Mouse (Mus musculus): Measurements from ENCODE around the gene Hnf4a. TPM values are rescaled to one million over a fixed set of nuclear protein-coding genes. Genes with fewer than 3 reads are reported as not detected.

Hnf4a gene
- polyA plus RNA-seq, 1 experiment: 0.22 TPM

DNA sequence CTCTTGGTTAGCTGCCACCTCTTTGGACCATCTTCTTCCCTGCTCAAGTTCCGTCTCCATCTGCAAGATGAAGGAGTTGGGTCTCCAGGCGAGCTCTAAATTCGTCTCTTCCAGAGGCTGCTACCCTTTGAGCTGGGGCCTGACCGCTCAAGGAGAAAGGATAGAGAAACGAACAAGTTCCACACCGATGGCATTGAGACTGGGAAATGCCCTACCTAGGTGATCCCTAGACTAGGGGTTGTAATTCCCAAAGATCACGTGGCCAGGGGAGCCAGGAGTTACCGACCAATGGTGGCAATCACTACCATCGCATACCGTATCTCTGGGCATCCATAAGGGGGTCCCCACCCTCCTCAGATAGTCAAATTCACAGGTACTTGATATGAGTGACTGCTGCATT, 36.1 kb downstream of the Hnf4a start:
- Histone ChIP-seq H3K4me1 (ENCODE audit: control insufficient read depth, insufficient read depth, insufficient read length) (no peaks in the 10 kb centered on the region), H3K27me3 (ENCODE audit: control insufficient read depth, insufficient read depth, low read length) (no peaks in the 10 kb centered on the region), H3K27ac (ENCODE audit: insufficient read depth, low read length) (no peak overlapping the region), H3K4me3 (ENCODE audit: extremely low read depth, insufficient read depth, insufficient read length) (no peak overlapping the region), H3K36me3 (ENCODE audit: control insufficient read depth, insufficient read depth, low read length) (no peaks in the 10 kb centered on the region)
- no peak for DNase-seq (ENCODE audit: low read depth in 1 of 2, low spot score in 2 of 2)
- WGBS: 87% methylated on average over 10 of the region's 10 CpGs
- TF ChIP-seq POLR2A (IDR thresholded peaks at IDR 0.05; ENCODE audit: low read depth, low read length) (no peak), CTCF (IDR thresholded peaks at IDR 0.05; ENCODE audit: extremely low read depth, insufficient read depth, insufficient read length, insufficient replicate concordance) (no peak)

GRCm38 (mm10) chr2:163546623-163547318, 40.2 kb downstream of the Hnf4a start:
- H3K4me3 ChIP-seq (ENCODE audit: extremely low read depth, insufficient read depth, insufficient read length): no peak overlapping the region
- no peaks in the 10 kb centered on the region for H3K36me3 ChIP-seq (ENCODE audit: control insufficient read depth, insufficient read depth, low read length)
- DNase-seq (ENCODE audit: low read depth in 1 of 2, low spot score in 2 of 2): no peak
- 88% methylated on average over 14 of the region's 14 CpGs for WGBS
- H3K27ac ChIP-seq (ENCODE audit: insufficient read depth, low read length): no peak overlapping the region
- TF ChIP-seq POLR2A (IDR thresholded peaks at IDR 0.05; ENCODE audit: low read depth, low read length) (no peak), CTCF (IDR thresholded peaks at IDR 0.05; ENCODE audit: extremely low read depth, insufficient read depth, insufficient read length, insufficient replicate concordance) (no peak)
- no peaks in the 10 kb centered on the region for H3K4me1 ChIP-seq (ENCODE audit: control insufficient read depth, insufficient read depth, insufficient read length)
- no peaks in the 10 kb centered on the region for H3K27me3 ChIP-seq (ENCODE audit: control insufficient read depth, insufficient read depth, low read length)

- Histone ChIP-seq H3K4me3 (ENCODE audit: extremely low read depth, insufficient read depth, insufficient read length) (no peak overlapping the region), H3K36me3 (ENCODE audit: control insufficient read depth, insufficient read depth, low read length) (no peaks in the 10 kb centered on the region), H3K27me3 (ENCODE audit: control insufficient read depth, insufficient read depth, low read length) (no peaks in the 10 kb centered on the region), H3K4me1 (ENCODE audit: control insufficient read depth, insufficient read depth, insufficient read length) (no peaks in the 10 kb centered on the region), H3K27ac (ENCODE audit: insufficient read depth, low read length) (no peak overlapping the region)
- no peak for DNase-seq (ENCODE audit: low read depth in 1 of 2, low spot score in 2 of 2)
- WGBS: 77% methylated on average over 6 of the region's 6 CpGs
- TF ChIP-seq CTCF (IDR thresholded peaks at IDR 0.05; ENCODE audit: extremely low read depth, insufficient read depth, insufficient read length, insufficient replicate concordance) (no peak), POLR2A (IDR thresholded peaks at IDR 0.05; ENCODE audit: low read depth, low read length) (no peak)
Measured at GRCm38 (mm10) chr2:163548822-163549221, 42.2 kb downstream of the Hnf4a start.

DNA sequence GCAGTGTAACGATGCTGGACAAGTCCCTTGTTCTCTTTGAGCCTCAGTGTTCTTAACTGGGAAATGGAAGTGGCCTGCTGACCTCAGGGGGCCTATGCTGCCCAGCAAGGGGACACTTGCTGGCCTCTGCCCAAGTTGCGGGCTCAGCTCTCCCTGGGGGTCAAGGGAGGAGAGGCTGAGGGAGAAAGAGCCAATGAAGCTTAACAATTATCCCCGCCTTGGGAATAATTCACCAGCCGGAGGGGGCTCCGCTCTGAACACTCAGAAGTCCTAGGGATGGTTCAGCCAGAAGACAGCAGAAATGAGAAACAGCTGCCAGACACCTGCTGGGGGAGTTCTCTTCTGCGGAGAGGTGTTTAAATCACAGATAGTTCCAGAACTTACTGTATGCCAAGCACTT, 43.2 kb downstream of the Hnf4a start:
- DNase-seq (ENCODE audit: low read depth in 1 of 2, low spot score in 2 of 2): no peak
- Histone ChIP-seq H3K4me1 (ENCODE audit: control insufficient read depth, insufficient read depth, insufficient read length) (no peaks in the 10 kb centered on the region), H3K4me3 (ENCODE audit: extremely low read depth, insufficient read depth, insufficient read length) (no peak overlapping the region), H3K36me3 (ENCODE audit: control insufficient read depth, insufficient read depth, low read length) (no peaks in the 10 kb centered on the region), H3K27ac (ENCODE audit: insufficient read depth, low read length) (no peak overlapping the region), H3K27me3 (ENCODE audit: control insufficient read depth, insufficient read depth, low read length) (no peaks in the 10 kb centered on the region)
- TF ChIP-seq POLR2A (IDR thresholded peaks at IDR 0.05; ENCODE audit: low read depth, low read length) (no peak), CTCF (IDR thresholded peaks at IDR 0.05; ENCODE audit: extremely low read depth, insufficient read depth, insufficient read length, insufficient replicate concordance) (no peak)
- 90% methylated on average over 6 of the region's 6 CpGs for WGBS

DNA sequence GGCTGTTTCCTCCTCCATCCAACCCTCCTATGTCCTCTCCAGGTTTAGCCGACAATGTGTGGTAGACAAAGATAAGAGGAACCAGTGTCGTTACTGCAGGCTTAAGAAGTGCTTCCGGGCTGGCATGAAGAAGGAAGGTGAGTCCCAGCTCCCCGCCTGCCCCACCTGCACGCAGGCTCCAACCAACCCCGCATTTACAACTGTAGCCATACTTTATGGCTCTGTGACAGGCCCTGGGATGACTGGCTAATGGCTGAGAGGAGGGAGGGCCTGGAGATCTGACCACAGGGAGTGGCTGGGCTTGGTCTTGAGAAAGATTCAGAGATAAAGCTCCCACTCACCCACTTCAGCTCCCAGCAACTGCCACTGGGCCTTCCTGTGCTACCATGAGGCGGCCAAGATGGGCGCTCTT, 45.9 kb downstream of the Hnf4a start:
- 29% methylated on average over 8 of the region's 8 CpGs for WGBS
- H3K36me3 ChIP-seq (ENCODE audit: control insufficient read depth, insufficient read depth, low read length): no peaks in the 10 kb centered on the region
- no peak overlapping the region for H3K4me3 ChIP-seq (ENCODE audit: extremely low read depth, insufficient read depth, insufficient read length)
- no peak for DNase-seq (ENCODE audit: low read depth in 1 of 2, low spot score in 2 of 2)
- TF ChIP-seq CTCF (IDR thresholded peaks at IDR 0.05; ENCODE audit: extremely low read depth, insufficient read depth, insufficient read length, insufficient replicate concordance): no peak
- TF ChIP-seq POLR2A (IDR thresholded peaks at IDR 0.05; ENCODE audit: low read depth, low read length): no peak
- H3K4me1 ChIP-seq (ENCODE audit: control insufficient read depth, insufficient read depth, insufficient read length): no peaks in the 10 kb centered on the region
- H3K27ac ChIP-seq (ENCODE audit: insufficient read depth, low read length): no peak overlapping the region
- H3K27me3 ChIP-seq (ENCODE audit: control insufficient read depth, insufficient read depth, low read length): no peaks in the 10 kb centered on the region

DNA sequence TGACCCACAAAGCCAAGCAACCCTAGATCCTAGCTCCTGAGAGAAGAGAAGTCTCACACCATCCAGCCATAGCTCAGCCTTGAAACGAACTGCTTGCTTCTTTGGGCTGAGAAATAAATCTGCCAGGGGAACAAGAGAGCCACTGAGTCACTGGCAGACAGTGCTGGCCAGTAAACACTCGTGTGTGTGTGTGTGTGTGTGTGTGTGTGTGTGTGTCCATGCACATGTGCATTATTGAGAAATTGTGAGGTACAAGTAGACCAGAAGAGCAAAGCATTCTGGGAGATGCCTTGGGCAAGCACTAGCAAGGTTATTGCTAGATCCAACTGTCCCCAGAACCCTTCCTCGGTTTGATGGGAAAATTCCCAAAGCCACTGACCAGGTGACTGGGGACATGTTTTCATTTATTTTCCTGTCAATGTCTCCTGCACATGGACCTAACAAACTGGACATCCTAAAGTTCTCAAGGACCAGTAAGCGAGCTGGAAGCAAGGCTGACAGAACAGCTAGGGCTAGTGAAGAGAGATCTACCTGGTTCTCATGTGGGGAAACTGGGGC, 47.9 kb downstream of the Hnf4a start:
- Histone ChIP-seq H3K27me3 (ENCODE audit: control insufficient read depth, insufficient read depth, low read length) (no peaks in the 10 kb centered on the region), H3K27ac (ENCODE audit: insufficient read depth, low read length) (no peak overlapping the region), H3K4me1 (ENCODE audit: control insufficient read depth, insufficient read depth, insufficient read length) (no peaks in the 10 kb centered on the region), H3K4me3 (ENCODE audit: extremely low read depth, insufficient read depth, insufficient read length) (no peak overlapping the region), H3K36me3 (ENCODE audit: control insufficient read depth, insufficient read depth, low read length) (no peaks in the 10 kb centered on the region)
- TF ChIP-seq CTCF (IDR thresholded peaks at IDR 0.05; ENCODE audit: extremely low read depth, insufficient read depth, insufficient read length, insufficient replicate concordance): no peak
- TF ChIP-seq POLR2A (IDR thresholded peaks at IDR 0.05; ENCODE audit: low read depth, low read length): no peak
- 82% methylated on average over 4 of the region's 4 CpGs for WGBS
- DNase-seq (ENCODE audit: low read depth in 1 of 2, low spot score in 2 of 2): no peak

DNA sequence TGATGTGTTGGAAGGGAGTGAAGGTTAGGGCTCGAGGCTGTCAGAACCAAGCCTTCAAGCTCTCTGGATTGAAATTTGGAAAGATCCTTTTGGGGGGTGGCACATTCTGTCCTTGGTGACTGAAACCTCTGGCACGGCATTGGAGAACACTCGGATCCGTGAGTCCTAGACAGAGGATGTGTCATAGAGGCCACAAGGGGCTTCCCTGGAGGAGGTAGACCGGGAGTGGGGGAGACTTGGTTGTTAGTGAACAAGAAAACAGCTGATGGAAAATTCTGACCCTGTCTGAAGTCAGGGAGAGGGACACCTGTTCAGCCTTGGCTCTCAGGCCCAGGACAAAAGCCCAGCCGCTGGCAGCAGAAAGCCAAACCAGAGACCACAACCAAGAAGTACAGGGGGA, 48.4 kb downstream of the Hnf4a start:
- no peak for DNase-seq (ENCODE audit: low read depth in 1 of 2, low spot score in 2 of 2)
- Histone ChIP-seq H3K4me1 (ENCODE audit: control insufficient read depth, insufficient read depth, insufficient read length) (no peaks in the 10 kb centered on the region), H3K27ac (ENCODE audit: insufficient read depth, low read length) (no peak overlapping the region), H3K4me3 (ENCODE audit: extremely low read depth, insufficient read depth, insufficient read length) (no peak overlapping the region), H3K27me3 (ENCODE audit: control insufficient read depth, insufficient read depth, low read length) (no peaks in the 10 kb centered on the region), H3K36me3 (ENCODE audit: control insufficient read depth, insufficient read depth, low read length) (no peaks in the 10 kb centered on the region)
- 82% methylated on average over 6 of the region's 6 CpGs for WGBS
- TF ChIP-seq CTCF (IDR thresholded peaks at IDR 0.05; ENCODE audit: extremely low read depth, insufficient read depth, insufficient read length, insufficient replicate concordance): no peak
- TF ChIP-seq POLR2A (IDR thresholded peaks at IDR 0.05; ENCODE audit: low read depth, low read length): no peak
